Mouse (Mus musculus): ENCODE measurements around the gene Adamts3.

DNA sequence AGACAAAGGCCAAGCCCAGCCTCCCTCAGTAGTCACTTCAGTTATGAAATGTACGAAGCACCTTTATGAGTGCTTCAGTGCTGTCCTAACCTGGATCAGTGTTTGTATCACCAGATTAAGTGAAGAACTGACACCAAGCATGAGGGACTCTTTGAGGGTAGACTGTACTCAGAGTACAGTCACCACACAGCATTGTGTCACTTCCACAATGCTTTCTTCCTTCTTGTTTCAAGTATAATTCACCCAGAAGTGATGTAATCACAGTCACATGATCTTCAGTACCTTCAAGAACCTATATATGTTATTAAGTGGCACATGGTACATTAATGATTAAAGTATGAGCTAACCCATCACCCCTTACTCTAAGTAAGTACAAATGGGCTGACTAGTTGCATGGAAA lies 24.3 kb downstream of the Adamts3 start:
- no peak for TF ChIP-seq POLR2A (IDR thresholded peaks at IDR 0.05; ENCODE audit: borderline replicate concordance, insufficient read depth, low read length)
- TF ChIP-seq CTCF (IDR thresholded peaks at IDR 0.05; ENCODE audit: borderline replicate concordance, insufficient read depth, low read depth, low read length) = no peak

Measured in cerebellum, adult 2 months (tissue).